In genomic region chr6:5427033-5427432, GRCm38 (mm10) we compare ENCODE assay signal across 13 mouse cellular contexts. TPM values are rescaled to one million over a fixed set of nuclear protein-coding genes. Genes with fewer than 3 reads are reported as not detected.
"Had no signal": no experiment of that assay in that cellular context is flagged by ENCODE, and none has a peak within 500 bp of the region (broad histone marks: within the 10 kb centered on the region; RNA-seq: fewer than 3 reads in every experiment).

No protein-coding gene starts in this region.

- DNase-seq: lung, adult 2 months; lung, postnatal 14 days; lung, postnatal 36 days; retina, postnatal 1 day; right cerebral cortex, adult 18-20 months; right cerebral cortex, postnatal 25 days; right cerebral cortex, postnatal 4 days; spleen, adult 18-20 months; thymus, adult 18-20 months; thymus, postnatal 14 days; thymus, postnatal 36 days had no signal

RNA-seq across cellular contexts. Expression of gene Asb4, which starts 43.8 kb away (rescaled TPM):
- total RNA-seq: megakaryocyte progenitor cell, adult 5-6 weeks; monocyte, adult 5-6 weeks had no signal
